Mouse (Mus musculus): ENCODE results near the gene Rabep2. TPM values are rescaled to one million over a fixed set of nuclear protein-coding genes. Genes with fewer than 3 reads are reported as not detected.

The Rabep2 gene
- total RNA-seq, 2 experiments from 2014 or later: 10.8 to 13.1 TPM

- no peak for DNase-seq (ENCODE audit: low spot score in 2 of 2)
Observed at GRCm38 (mm10) chr7:126491005-126491404, 62.4 kb downstream of the Rabep2 start.

DNA sequence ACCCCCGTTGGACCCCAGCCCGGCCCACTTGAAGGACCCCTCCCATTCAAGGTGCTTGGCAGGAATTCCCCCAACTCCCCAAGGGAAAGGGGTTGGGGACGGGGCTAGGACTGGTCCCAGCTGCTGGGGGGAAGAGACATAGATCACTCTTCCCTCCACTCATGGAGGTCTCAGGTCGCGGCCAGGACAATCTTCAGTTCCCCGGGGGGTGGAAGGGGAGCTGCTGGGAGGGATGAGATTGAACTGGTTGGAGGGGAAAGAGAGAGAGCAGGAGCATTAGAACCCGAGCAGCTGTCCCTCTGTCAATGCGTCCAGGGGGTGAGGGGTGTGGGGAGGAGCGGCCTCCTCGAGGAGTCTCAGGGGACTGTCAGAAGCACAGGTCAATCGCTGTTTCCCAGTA, 63.4 kb downstream of the Rabep2 start:
- no peak for DNase-seq (ENCODE audit: low spot score in 2 of 2)

DNA sequence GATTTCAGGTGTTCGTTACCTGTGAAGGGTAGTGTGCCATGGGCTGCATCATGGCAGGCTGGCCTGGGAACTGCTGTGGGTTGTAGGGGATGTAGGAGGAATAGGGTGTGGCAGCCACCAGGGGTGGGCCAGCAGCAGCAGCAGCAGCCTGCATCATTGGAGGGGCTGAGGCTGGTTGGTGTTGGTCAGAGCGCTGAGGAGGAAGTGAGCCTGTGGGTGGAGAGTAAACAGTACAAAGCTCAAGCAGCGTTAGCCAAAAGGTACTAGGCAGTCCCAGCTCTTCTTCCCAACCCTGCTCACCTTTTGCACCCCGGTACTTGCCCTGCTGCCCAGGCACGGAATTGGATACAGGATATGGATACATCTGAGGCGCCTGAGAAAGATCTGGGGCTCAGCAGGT, 65.6 kb downstream of the Rabep2 start:
- no peak for DNase-seq (ENCODE audit: low spot score in 2 of 2)

- DNase-seq (ENCODE audit: low spot score in 2 of 2): no peak
Observed at GRCm38 (mm10) chr7:126496475-126496874, 67.9 kb downstream of the Rabep2 start.

GRCm38 (mm10) chr7:126497966-126498365, 69.4 kb downstream of the Rabep2 start:
- no peak for DNase-seq (ENCODE audit: low spot score in 2 of 2)

Other genes with a start within 250 kb of the Rabep2 start
- 100 to 1,000 TPM; 104 to 106 TPM for gene Xpo6, start 228.3 kb upstream of the Rabep2 start, total RNA-seq (2021)
- gene Sbk1, start 156.1 kb upstream of the Rabep2 start, total RNA-seq (2021): 100 to 1,000 TPM; 190 to 192 TPM
- 1 to 10 TPM in 1 of 2 experiments, under 1 TPM in 1; 0.73 to 1.8 TPM for gene Lat, start 59.2 kb upstream of the Rabep2 start, total RNA-seq (2021)
- gene Spns1, start 51.3 kb upstream of the Rabep2 start, total RNA-seq (2021): 10 to 100 TPM; 78.8 to 91.0 TPM
- gene Nfatc2ip, start 32.0 kb upstream of the Rabep2 start, total RNA-seq (2021): 10 to 100 TPM in 1 of 2 experiments, 1 to 10 TPM in 1; 9.3 to 10.8 TPM
- gene Cd19, start 13.9 kb upstream of the Rabep2 start, total RNA-seq (2021): under 1 TPM in 1 of 2 experiments, not detected in 1; 0.25 TPM
- under 1 TPM; 0.09 to 0.58 TPM for gene Atp2a1, start 34.3 kb downstream of the Rabep2 start, total RNA-seq (2021)
- 10 to 100 TPM; 68.1 to 69.6 TPM for gene Sh2b1, start 46.7 kb downstream of the Rabep2 start, total RNA-seq (2021)
- 100 to 1,000 TPM in 1 of 2 experiments, 10 to 100 TPM in 1; 88.2 to 106 TPM for gene Tufm, start 58.6 kb downstream of the Rabep2 start, total RNA-seq (2021)
- 100 to 1,000 TPM; 118 to 123 TPM for gene Atxn2l, start 74.7 kb downstream of the Rabep2 start, total RNA-seq (2021)
- gene Eif3c, start 137.7 kb downstream of the Rabep2 start, total RNA-seq (2021): 100 to 1,000 TPM; 199 to 200 TPM
- gene Apobr, start 156.2 kb downstream of the Rabep2 start, total RNA-seq (2021): under 1 TPM; 0.43 to 0.51 TPM
- 10 to 100 TPM; 20.8 to 23.2 TPM for gene Cln3, start 157.1 kb downstream of the Rabep2 start, total RNA-seq (2021)
- gene Il27, start 166.2 kb downstream of the Rabep2 start, total RNA-seq (2021): not detected
- gene Nupr1, start 202.1 kb downstream of the Rabep2 start, total RNA-seq (2021): 1 to 10 TPM; 2.9 to 5.5 TPM
- gene Sgf29, start 220.6 kb downstream of the Rabep2 start, total RNA-seq (2021): 10 to 100 TPM; 27.1 to 36.3 TPM
- 1 to 10 TPM; 3.8 to 5.3 TPM for gene Sult1a1, start 247.7 kb downstream of the Rabep2 start, total RNA-seq (2021)